Mouse (Mus musculus) right cerebral cortex, postnatal 4 days (tissue): ENCODE measurements around the gene Loxl4.

Experiments used
- DNase-seq: peaks from one replicate; pipeline ENCODE4 v3.0.0-alpha.2; 2022

The Loxl4 gene

GRCm38 (mm10) chr19:42602576-42602975, 10.0 kb downstream of the Loxl4 start:
- DNase-seq = no peak

GRCm38 (mm10) chr19:42602041-42602440, 10.6 kb downstream of the Loxl4 start:
- no peak for DNase-seq

- no peak for DNase-seq
Observed at GRCm38 (mm10) chr19:42601445-42601844, 11.2 kb downstream of the Loxl4 start.

GRCm38 (mm10) chr19:42600591-42600990, 12.0 kb downstream of the Loxl4 start:
- DNase-seq = no peak

- DNase-seq = no peak
Observed at GRCm38 (mm10) chr19:42599891-42600290, 12.7 kb downstream of the Loxl4 start.

- DNase-seq = no peak
Observed at GRCm38 (mm10) chr19:42597896-42598295, 14.7 kb downstream of the Loxl4 start.

- DNase-seq = no peak
Observed at GRCm38 (mm10) chr19:42597286-42597685, 15.3 kb downstream of the Loxl4 start.

GRCm38 (mm10) chr19:42595066-42595465, 17.5 kb downstream of the Loxl4 start:
- DNase-seq = no peak

- DNase-seq = no peak
Observed at GRCm38 (mm10) chr19:42593456-42593855, 19.2 kb downstream of the Loxl4 start.

- no peak for DNase-seq
Observed at GRCm38 (mm10) chr19:42591534-42591933, 21.1 kb downstream of the Loxl4 start.

- DNase-seq = no peak
Observed at GRCm38 (mm10) chr19:42589246-42589645, 23.4 kb downstream of the Loxl4 start.

- DNase-seq = no peak
Observed at GRCm38 (mm10) chr19:42587704-42588103, 24.9 kb downstream of the Loxl4 start.

GRCm38 (mm10) chr19:42584188-42584587, 28.4 kb downstream of the Loxl4 start:
- DNase-seq = no peak

- DNase-seq = no peak
Observed at GRCm38 (mm10) chr19:42583677-42584076, 28.9 kb downstream of the Loxl4 start.

- no peak for DNase-seq
Observed at GRCm38 (mm10) chr19:42582811-42583370, 29.7 kb downstream of the Loxl4 start.

- no peak for DNase-seq
Observed at GRCm38 (mm10) chr19:42580701-42581100, 31.9 kb downstream of the Loxl4 start.

GRCm38 (mm10) chr19:42578631-42579030, 34.0 kb downstream of the Loxl4 start:
- DNase-seq = no peak

GRCm38 (mm10) chr19:42576856-42577255, 35.8 kb downstream of the Loxl4 start:
- no peak for DNase-seq

GRCm38 (mm10) chr19:42575317-42575716, 37.3 kb downstream of the Loxl4 start:
- DNase-seq = no peak

- no peak for DNase-seq
Observed at GRCm38 (mm10) chr19:42571291-42571690, 41.3 kb downstream of the Loxl4 start.

GRCm38 (mm10) chr19:42569076-42569475, 43.5 kb downstream of the Loxl4 start:
- DNase-seq = no peak

GRCm38 (mm10) chr19:42567020-42567419, 45.6 kb downstream of the Loxl4 start:
- DNase-seq = no peak

GRCm38 (mm10) chr19:42566283-42567019, 46.2 kb downstream of the Loxl4 start:
- DNase-seq = no peak

GRCm38 (mm10) chr19:42563726-42564270, 48.8 kb downstream of the Loxl4 start:
- DNase-seq = no peak
